Mouse (Mus musculus) left cerebral cortex, adult 8-10 months (tissue): ENCODE data around the gene Igfbp4. TPM values are rescaled to one million over a fixed set of nuclear protein-coding genes. Genes with fewer than 3 reads are reported as not detected.
A peak's percentile ranks its signal among the peaks of the same experiment; 100 is the strongest.

Experiments
- DNase-seq, 2 experiments: peaks; one replicate each; pipeline ENCODE4 v3.0.0; 2022; ENCODE audit warnings: low spot score in 2 of 2
- total RNA-seq, 4 experiments: library from RNA; stranded (reverse); gene quantifications; 2 replicates each; pipeline ENCODE4 v1.2.4; 2022

Gene Igfbp4
- total RNA-seq, 4 experiments from 2014 or later = 66.1 to 77.1 (median 71.3) TPM

GRCm38 (mm10) chr11:99041841-99042780 is 1.1 kb downstream of the Igfbp4 start:
- DNase-seq = no peak

GRCm38 (mm10) chr11:99042834-99043431 is 1.9 kb downstream of the Igfbp4 start:
- DNase-seq = no peak

DNA sequence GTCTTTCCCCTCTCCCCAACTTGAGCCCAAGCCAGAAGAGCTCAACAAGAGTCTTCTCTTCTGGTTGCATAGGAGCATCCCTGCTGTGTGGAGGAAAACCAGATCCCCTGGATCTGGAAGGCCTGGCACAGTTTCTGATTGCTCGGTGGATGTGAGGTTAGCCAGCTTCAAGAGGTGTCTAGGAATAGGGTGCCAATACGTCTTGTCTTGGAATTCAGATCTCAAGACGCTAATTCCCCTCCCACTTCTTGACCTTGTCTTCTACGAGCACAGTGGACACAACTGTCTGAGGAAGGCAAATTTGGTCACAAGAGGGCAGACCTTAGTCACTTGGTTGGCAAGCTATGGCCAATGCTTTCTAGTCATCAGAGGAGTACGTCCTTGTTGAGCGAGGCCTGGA is 2.6 kb downstream of the Igfbp4 start:
- no peak for DNase-seq

DNA sequence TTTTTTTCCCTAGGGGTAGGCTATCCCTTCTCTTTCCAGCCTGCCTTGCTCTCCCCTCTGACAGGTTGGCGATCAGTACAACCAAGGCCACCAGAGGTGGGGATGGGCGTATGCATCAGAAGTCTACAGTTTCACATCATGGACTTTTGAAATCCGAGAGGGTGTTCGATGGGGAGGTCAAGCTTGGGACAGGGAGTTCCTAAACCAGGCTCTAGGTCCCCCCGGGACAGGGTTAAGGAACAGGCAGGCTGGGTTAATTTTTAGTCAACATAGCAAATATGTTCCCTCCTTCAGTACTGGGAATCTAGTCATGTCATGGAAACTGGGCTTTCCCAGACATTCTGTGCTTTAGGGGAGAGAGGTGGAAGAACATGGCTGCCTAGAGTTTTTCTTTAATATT is 3.3 kb downstream of the Igfbp4 start:
- DNase-seq = no peak

- DNase-seq = no peak
These were observed 4.3 kb downstream of the Igfbp4 start for GRCm38 (mm10) chr11:99045159-99045889.

- DNase-seq = no peak
These were observed 6.1 kb downstream of the Igfbp4 start for GRCm38 (mm10) chr11:99047120-99047519.

- no peak for DNase-seq
These were observed 6.6 kb downstream of the Igfbp4 start for GRCm38 (mm10) chr11:99047643-99048042.

DNA sequence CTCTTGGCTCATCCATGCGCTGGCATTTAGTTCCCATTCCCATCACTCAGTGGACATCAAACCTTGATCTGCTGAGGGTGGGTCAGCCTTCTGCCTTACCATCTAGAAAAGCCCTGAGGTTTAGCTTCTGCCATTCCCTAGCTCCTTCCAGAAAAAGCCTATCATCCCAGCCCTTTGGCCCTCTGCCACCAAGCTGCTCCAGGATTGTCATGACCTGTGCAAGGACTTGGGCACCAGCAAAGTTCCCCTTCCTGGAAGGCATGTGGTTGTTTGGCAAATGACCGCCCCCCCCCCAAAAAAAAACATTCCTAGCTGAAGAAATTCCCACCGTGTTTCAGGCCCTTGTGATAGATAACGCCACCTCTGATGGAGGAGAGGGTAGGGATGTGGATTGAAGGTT is 14.1 kb downstream of the Igfbp4 start:
- DNase-seq = no peak

GRCm38 (mm10) chr11:99055571-99056452 is 14.8 kb downstream of the Igfbp4 start:
- DNase-seq = no peak

DNA sequence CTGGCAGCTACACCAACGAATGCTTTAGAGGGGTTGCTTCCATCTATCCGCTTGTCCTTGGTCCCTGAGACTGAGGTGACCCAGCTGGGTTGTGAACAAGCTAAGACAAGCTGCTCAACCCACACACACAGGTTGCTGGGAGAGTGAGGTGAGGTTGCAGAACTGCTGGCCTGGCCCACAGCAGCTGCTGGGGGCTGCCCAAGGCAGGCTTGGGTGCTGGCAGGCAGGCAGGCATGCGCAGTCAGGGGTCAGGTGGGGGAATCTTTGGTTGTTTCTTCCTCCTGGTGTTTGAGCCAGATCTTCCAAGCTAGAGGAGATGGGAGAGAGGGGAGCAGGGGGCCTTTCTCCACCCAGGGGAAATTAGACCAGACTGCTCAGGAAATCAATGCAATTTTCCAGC is 19.4 kb downstream of the Igfbp4 start:
- DNase-seq = no peak

- DNase-seq = no peak
These were observed 21.6 kb downstream of the Igfbp4 start for GRCm38 (mm10) chr11:99062661-99063060.

DNA sequence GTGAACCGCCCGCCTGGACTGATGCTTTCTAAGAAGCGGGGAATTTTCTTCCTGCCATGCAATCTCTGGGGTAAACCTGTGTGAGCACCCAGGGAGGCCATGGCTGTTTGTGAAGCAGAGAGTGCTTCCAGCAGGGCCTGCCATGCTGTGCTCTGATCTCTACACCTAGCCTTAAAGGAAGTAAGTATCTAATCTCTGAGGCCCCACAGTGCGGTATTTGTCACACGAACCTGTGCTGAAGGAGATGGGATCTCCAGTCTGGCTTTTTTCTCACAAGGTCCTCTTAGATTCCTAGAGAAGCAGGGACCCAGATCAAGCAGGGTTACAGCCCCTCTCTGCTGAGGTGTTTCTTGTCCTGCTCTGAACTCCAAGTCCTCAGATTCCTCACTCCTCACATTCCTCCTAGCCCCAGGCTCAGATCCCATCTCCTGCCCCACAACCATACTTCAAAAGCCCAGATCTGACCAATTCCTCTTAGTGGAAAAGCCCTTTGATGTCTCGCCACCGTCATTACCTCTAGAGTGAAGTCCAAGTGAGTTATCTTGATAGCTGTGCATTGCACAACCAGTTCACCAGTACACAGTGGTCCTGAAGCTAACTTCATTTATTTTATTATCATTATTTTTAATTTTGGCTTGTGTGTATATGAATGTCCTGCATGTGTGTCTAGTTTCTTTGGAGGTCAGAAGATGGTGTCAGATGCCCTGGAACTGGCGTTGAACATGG is 22.5 kb downstream of the Igfbp4 start:
- DNase-seq = no peak

DNA sequence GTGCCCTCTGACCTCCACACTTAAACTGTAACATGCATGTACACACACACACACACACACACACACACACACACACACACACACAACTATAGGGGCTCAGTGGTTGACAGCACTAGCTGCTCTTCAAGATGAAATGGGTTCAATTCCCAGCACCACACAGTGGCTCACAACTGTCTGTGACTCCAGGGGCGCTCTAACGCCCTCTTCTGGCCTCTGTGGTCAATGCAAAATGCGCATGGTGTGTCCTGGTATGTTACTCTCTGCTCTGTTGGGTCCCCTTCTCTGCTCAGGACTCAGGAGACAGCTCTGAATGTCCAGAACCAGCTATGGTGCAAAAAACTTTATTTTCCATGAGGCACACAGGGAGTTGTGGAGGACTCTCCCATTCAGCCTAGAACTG is 24.3 kb downstream of the Igfbp4 start:
- DNase-seq = no peak

- DNase-seq = peak; percentile 54 to 79
These were observed 24.9 kb downstream of the Igfbp4 start for GRCm38 (mm10) chr11:99065979-99066378.

GRCm38 (mm10) chr11:99067591-99067990 is 26.5 kb downstream of the Igfbp4 start:
- no peak for DNase-seq

DNA sequence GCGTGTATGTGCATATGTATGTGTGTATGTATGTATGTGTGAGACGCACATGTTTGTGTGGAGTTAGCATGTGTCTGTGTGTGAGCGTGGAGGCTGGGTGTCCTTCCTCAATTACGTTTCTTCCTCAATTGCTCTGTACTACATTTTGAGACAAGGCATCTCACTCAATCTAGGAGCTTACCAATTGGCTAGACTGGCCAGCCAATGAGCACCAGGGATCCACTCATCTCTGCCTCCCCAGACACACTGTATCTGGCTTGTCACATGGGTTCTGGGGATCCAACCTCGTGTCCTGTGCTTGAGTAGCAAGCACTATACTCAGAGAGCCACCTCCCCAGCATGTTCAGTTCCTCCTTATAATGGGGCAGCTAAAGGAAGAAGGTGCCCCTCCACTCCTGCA is 27.4 kb downstream of the Igfbp4 start:
- DNase-seq = no peak

- no peak for DNase-seq
These were observed 30.8 kb downstream of the Igfbp4 start for GRCm38 (mm10) chr11:99071866-99072265.

GRCm38 (mm10) chr11:99073781-99074180 is 32.7 kb downstream of the Igfbp4 start:
- no peak for DNase-seq

DNA sequence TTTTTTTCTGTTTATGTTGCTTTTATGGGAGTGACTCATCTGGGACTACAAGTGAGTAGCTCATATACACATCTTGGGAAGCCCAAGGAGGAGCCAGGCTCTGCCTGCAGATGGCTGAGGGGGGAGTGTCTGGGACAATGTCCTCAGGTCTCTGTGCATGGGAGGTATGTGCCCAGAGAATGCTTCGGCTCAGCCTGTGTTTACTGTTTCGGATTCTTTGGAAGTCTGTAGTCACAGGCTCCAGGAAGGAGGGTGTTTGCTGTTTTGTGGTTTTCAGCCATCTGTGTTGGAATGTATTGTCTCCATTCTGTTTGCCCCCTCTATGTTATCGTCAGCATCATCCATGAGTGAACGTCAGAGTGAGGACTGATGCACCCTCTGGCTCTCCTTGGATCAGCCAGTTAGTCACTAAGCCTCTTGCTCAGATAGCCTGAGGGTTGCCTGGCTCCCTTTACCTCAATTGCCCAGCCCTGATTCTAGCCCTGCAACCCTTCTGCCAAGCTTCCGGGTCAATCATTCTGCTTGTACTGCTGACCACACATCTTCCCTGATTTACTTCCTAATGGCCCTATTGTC is 35.8 kb downstream of the Igfbp4 start:
- peak in 1 of 2 experiments; percentile 23 for DNase-seq

DNA sequence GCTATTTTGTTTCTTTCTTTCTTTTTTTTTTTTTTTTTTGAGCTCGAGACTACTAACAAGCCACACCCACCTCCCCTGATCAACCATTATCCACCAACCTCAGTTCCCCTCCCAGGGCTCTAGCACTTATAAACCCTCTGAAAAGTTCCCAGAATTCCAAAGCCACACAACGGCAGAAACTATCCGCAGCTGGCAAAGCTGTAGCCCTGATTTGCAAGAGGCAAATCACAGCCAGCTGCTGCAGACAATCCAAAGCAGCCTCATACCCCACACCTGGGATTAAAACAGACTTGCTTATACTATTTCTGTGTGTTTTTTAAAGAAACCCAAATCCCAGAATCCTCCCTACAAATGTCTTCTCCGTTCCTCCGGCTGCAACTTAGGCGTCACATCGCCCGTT is 36.8 kb downstream of the Igfbp4 start:
- DNase-seq = no peak
